Comparison of ENCODE assay signal across 7 mouse cellular contexts in the genomic region with DNA sequence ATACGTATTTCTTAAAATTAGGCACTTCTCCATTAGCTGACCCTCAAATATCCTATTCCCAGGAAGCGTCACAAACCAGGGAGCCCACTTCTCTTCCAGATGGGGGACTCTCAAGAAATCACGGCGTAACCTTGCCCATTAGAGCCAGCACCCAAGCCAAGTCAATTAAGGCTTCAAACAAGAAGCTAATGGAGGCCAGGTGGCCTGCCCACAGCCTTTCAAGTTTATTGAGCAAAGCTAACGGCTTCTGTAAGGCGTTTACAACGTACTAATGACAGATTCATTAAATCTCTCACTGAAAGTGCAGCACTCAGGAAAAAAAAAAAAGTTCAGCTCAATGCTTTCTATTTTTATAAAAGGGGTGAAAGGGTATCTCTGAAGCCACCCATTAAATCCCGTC. TPM values are rescaled to one million over a fixed set of nuclear protein-coding genes. Genes with fewer than 3 reads are reported as not detected.
DNase-seq lines count a peak whose midpoint lies in the region; ATAC-seq and TF ChIP-seq lines count a peak whose summit lies in the region.

No protein-coding gene starts in this region.

- peak overlapping the region; percentile 57; the same call in 1 of the 2 replicates for H3K9ac ChIP-seq in embryonic facial prominence, embryonic 15.5 days
- H3K9ac ChIP-seq in limb, embryonic 13.5 days = peak overlapping the region; percentile 55; the same call in 1 of the 2 replicates

- peaks cover 6% of the 10 kb centered on the region; the same call in 1 of the 2 replicates for H3K4me1 ChIP-seq in spleen, adult 2 months (ENCODE audit: control insufficient read depth, insufficient read depth, insufficient read length)
- peaks cover 17% of the 10 kb centered on the region for H3K4me1 ChIP-seq in embryonic facial prominence, embryonic 15.5 days
- peaks cover 14% of the 10 kb centered on the region for H3K4me1 ChIP-seq in limb, embryonic 13.5 days

- no peaks in the 10 kb centered on the region for H3K36me3 ChIP-seq in spleen, adult 2 months (ENCODE audit: control insufficient read depth, insufficient read depth, low read length)
- no peaks in the 10 kb centered on the region for H3K36me3 ChIP-seq in embryonic facial prominence, embryonic 15.5 days
- H3K36me3 ChIP-seq in limb, embryonic 13.5 days = no peaks in the 10 kb centered on the region

- peak overlapping the region; percentile 55; the same call in 1 of the 2 replicates for H3K4me3 ChIP-seq in spleen, adult 2 months (ENCODE audit: extremely low read depth, insufficient read depth, insufficient read length)
- H3K4me3 ChIP-seq in embryonic facial prominence, embryonic 15.5 days (replicated peaks) = peak overlapping the region; percentile 63
- peak overlapping the region; percentile 66 for H3K4me3 ChIP-seq in limb, embryonic 13.5 days

- no peak for TF ChIP-seq POLR2A in spleen, adult 2 months (IDR thresholded peaks at IDR 0.05; ENCODE audit: low read depth, low read length)

- H3K27ac ChIP-seq in spleen, adult 2 months (ENCODE audit: insufficient read depth, low read length) = no peak overlapping the region
- 0 out of 2 replicates have a peak overlapping the region, but pooled peaks have one; percentile 8 for H3K27ac ChIP-seq in embryonic facial prominence, embryonic 15.5 days (replicated peaks)
- H3K27ac ChIP-seq in limb, embryonic 13.5 days = no peak overlapping the region

- H3K4me2 ChIP-seq in embryonic facial prominence, embryonic 15.5 days (replicated peaks) = peak overlapping the region; percentile 93
- peak overlapping the region; percentile 92 for H3K4me2 ChIP-seq in limb, embryonic 13.5 days (replicated peaks)

- H3K27me3 ChIP-seq in spleen, adult 2 months (ENCODE audit: control insufficient read depth, insufficient read depth, low read length) = peaks cover 4% of the 10 kb centered on the region
- H3K27me3 ChIP-seq in embryonic facial prominence, embryonic 15.5 days = 0 out of 2 replicates have a peak, but pooled peaks cover 2% of the 10 kb centered on the region
- H3K27me3 ChIP-seq in limb, embryonic 13.5 days = peaks cover 66% of the 10 kb centered on the region

- no peak for DNase-seq in spleen, adult 2 months (ENCODE audit: low read depth in 1 of 2, low spot score in 2 of 2)
- no peak for DNase-seq in spleen, adult 18-20 months
- no peak for DNase-seq in cerebellum, adult 9-10 months
- no peak for DNase-seq in layer of hippocampus, adult 8-10 months (ENCODE audit: low spot score in 2 of 2)
- no peak for DNase-seq in frontal cortex, postnatal 36 days (ENCODE audit: low spot score in 2 of 2)

- no peak for TF ChIP-seq CTCF in spleen, adult 2 months (IDR thresholded peaks at IDR 0.05; ENCODE audit: extremely low read depth, insufficient read depth, insufficient read length, insufficient replicate concordance)

- no peak for ATAC-seq in embryonic facial prominence, embryonic 15.5 days (ENCODE audit: insufficient number of reproducible peaks, low FRiP score, low TSS enrichment, low read depth)
- no peak for ATAC-seq in limb, embryonic 13.5 days (ENCODE audit: low FRiP score, low read depth)

- WGBS in spleen, adult 2 months = 19% methylated on average over 8 of the region's 8 CpGs
- 10% methylated on average over 8 of the region's 8 CpGs for WGBS in embryonic facial prominence, embryonic 15.5 days
- 2% methylated on average over 8 of the region's 8 CpGs for WGBS in limb, embryonic 13.5 days

- no peaks in the 10 kb centered on the region for H3K9me3 ChIP-seq in embryonic facial prominence, embryonic 15.5 days (replicated peaks)
- H3K9me3 ChIP-seq in limb, embryonic 13.5 days = no peaks in the 10 kb centered on the region

RNA-seq across cellular contexts. Expression of a gene that starts 20.1 kb away (rescaled TPM):
- polyA plus RNA-seq in spleen, adult 2 months (2012; rRNA removed) = 2.6 and 3.0 TPM in 2 replicates
- polyA plus RNA-seq in embryonic facial prominence, embryonic 15.5 days (2015; fragmentation: Nextera tagmentation; extraction: Ambion mirVana) = 7.3 and 8.5 TPM in 2 replicates
- 7.6 and 7.7 TPM in 2 replicates for polyA plus RNA-seq in limb, embryonic 13.5 days (2015; fragmentation: Nextera tagmentation; extraction: Ambion mirVana)
- total RNA-seq in layer of hippocampus, adult 8-10 months (2022) = 10 to 100 TPM; 31.7 to 41.2 (median 36.7) TPM

RNA-seq across cellular contexts. Expression of a gene that starts 31.1 kb away (rescaled TPM):
- 0.09 and 0.23 TPM in 2 replicates for polyA plus RNA-seq in spleen, adult 2 months (2012; rRNA removed)
- polyA plus RNA-seq in embryonic facial prominence, embryonic 15.5 days (2015; fragmentation: Nextera tagmentation; extraction: Ambion mirVana) = 9.7 and 17.2 TPM in 2 replicates
- 29.7 and 32.1 TPM in 2 replicates for polyA plus RNA-seq in limb, embryonic 13.5 days (2015; fragmentation: Nextera tagmentation; extraction: Ambion mirVana)
- total RNA-seq in layer of hippocampus, adult 8-10 months (2022) = 1 to 10 TPM; 2.2 to 3.2 (median 2.7) TPM
